Mouse (Mus musculus): ENCODE data around the gene Itsn1. TPM values are rescaled to one million over a fixed set of nuclear protein-coding genes. Genes with fewer than 3 reads are reported as not detected.

The Itsn1 gene
- polyA plus RNA-seq, 1 experiment from 2014 or later = 26.6 TPM

- no peak for ATAC-seq (replicated peaks; ENCODE audit: insufficient number of reproducible peaks, low FRiP score, low TSS enrichment)
- no peak overlapping the region for H3K27ac ChIP-seq (ENCODE audit: low read depth, low read length)
- WGBS (ENCODE audit: insufficient replicate concordance) = 94% methylated on average over 6 of the region's 6 CpGs
- H3K9me3 ChIP-seq (replicated peaks; ENCODE audit: control insufficient read depth, low read length) = no peaks in the 10 kb centered on the region
- H3K4me3 ChIP-seq (ENCODE audit: low read depth, low read length) = no peak overlapping the region
- no peak overlapping the region for H3K9ac ChIP-seq (ENCODE audit: low read depth, low read length)
- H3K36me3 ChIP-seq (ENCODE audit: control insufficient read depth, insufficient read depth, low read length) = no peaks in the 10 kb centered on the region
- no peak overlapping the region for H3K4me2 ChIP-seq
- peaks cover 54% of the 10 kb centered on the region for H3K4me1 ChIP-seq (ENCODE audit: control insufficient read depth, insufficient read depth, low read length)
- no peaks in the 10 kb centered on the region for H3K27me3 ChIP-seq (ENCODE audit: control insufficient read depth, insufficient read depth, low read length)
Observed at GRCm38 (mm10) chr16:91768586-91768985, 39.5 kb downstream of the Itsn1 start.

GRCm38 (mm10) chr16:91769911-91770310 is 40.8 kb downstream of the Itsn1 start:
- no peak overlapping the region for H3K4me3 ChIP-seq (ENCODE audit: low read depth, low read length)
- no peaks in the 10 kb centered on the region for H3K9me3 ChIP-seq (replicated peaks; ENCODE audit: control insufficient read depth, low read length)
- no peak overlapping the region for H3K9ac ChIP-seq (ENCODE audit: low read depth, low read length)
- no peaks in the 10 kb centered on the region for H3K36me3 ChIP-seq (ENCODE audit: control insufficient read depth, insufficient read depth, low read length)
- no peak for ATAC-seq (replicated peaks; ENCODE audit: insufficient number of reproducible peaks, low FRiP score, low TSS enrichment)
- no peaks in the 10 kb centered on the region for H3K27me3 ChIP-seq (ENCODE audit: control insufficient read depth, insufficient read depth, low read length)
- 76% methylated on average over 5 of the region's 5 CpGs for WGBS (ENCODE audit: insufficient replicate concordance)
- peaks cover 43% of the 10 kb centered on the region for H3K4me1 ChIP-seq (ENCODE audit: control insufficient read depth, insufficient read depth, low read length)
- no peak overlapping the region for H3K27ac ChIP-seq (ENCODE audit: low read depth, low read length)
- H3K4me2 ChIP-seq = no peak overlapping the region

GRCm38 (mm10) chr16:91770662-91771061 is 41.6 kb downstream of the Itsn1 start:
- 43% methylated on average over 5 of the region's 5 CpGs for WGBS (ENCODE audit: insufficient replicate concordance)
- H3K4me2 ChIP-seq = no peak overlapping the region

GRCm38 (mm10) chr16:91771334-91771733 is 42.3 kb downstream of the Itsn1 start:
- ATAC-seq (replicated peaks; ENCODE audit: insufficient number of reproducible peaks, low FRiP score, low TSS enrichment) = no peak
- WGBS (ENCODE audit: insufficient replicate concordance) = 63% methylated on average over 6 of the region's 6 CpGs
- Histone ChIP-seq H3K4me3 (ENCODE audit: low read depth, low read length) (no peak overlapping the region), H3K9me3 (replicated peaks; ENCODE audit: control insufficient read depth, low read length) (no peaks in the 10 kb centered on the region), H3K4me2 (no peak overlapping the region; the same call in 1 of the 2 replicates), H3K4me1 (ENCODE audit: control insufficient read depth, insufficient read depth, low read length) (peaks cover 33% of the 10 kb centered on the region), H3K9ac (ENCODE audit: low read depth, low read length) (no peak overlapping the region), H3K36me3 (ENCODE audit: control insufficient read depth, insufficient read depth, low read length) (no peaks in the 10 kb centered on the region), H3K27ac (ENCODE audit: low read depth, low read length) (peak overlapping the region; percentile 29; the same call in 1 of the 2 replicates), H3K27me3 (ENCODE audit: control insufficient read depth, insufficient read depth, low read length) (no peaks in the 10 kb centered on the region)

More at GRCm38 (mm10) chr16:91770662-91771061, 41.6 kb downstream of the Itsn1 start:
- H3K36me3 ChIP-seq (ENCODE audit: control insufficient read depth, insufficient read depth, low read length) = no peaks in the 10 kb centered on the region
- no peak overlapping the region for H3K9ac ChIP-seq (ENCODE audit: low read depth, low read length)
- no peak overlapping the region for H3K4me3 ChIP-seq (ENCODE audit: low read depth, low read length)
- peaks cover 39% of the 10 kb centered on the region for H3K4me1 ChIP-seq (ENCODE audit: control insufficient read depth, insufficient read depth, low read length)
- no peaks in the 10 kb centered on the region for H3K27me3 ChIP-seq (ENCODE audit: control insufficient read depth, insufficient read depth, low read length)
- no peak for ATAC-seq (replicated peaks; ENCODE audit: insufficient number of reproducible peaks, low FRiP score, low TSS enrichment)
- no peak overlapping the region for H3K27ac ChIP-seq (ENCODE audit: low read depth, low read length)
- H3K9me3 ChIP-seq (replicated peaks; ENCODE audit: control insufficient read depth, low read length) = no peaks in the 10 kb centered on the region

- Histone ChIP-seq H3K4me3 (ENCODE audit: low read depth, low read length) (no peak overlapping the region), H3K27me3 (ENCODE audit: control insufficient read depth, insufficient read depth, low read length) (no peaks in the 10 kb centered on the region), H3K27ac (ENCODE audit: low read depth, low read length) (no peak overlapping the region), H3K9ac (ENCODE audit: low read depth, low read length) (no peak overlapping the region), H3K9me3 (replicated peaks; ENCODE audit: control insufficient read depth, low read length) (no peaks in the 10 kb centered on the region), H3K4me2 (no peak overlapping the region), H3K4me1 (ENCODE audit: control insufficient read depth, insufficient read depth, low read length) (peaks cover 30% of the 10 kb centered on the region), H3K36me3 (ENCODE audit: control insufficient read depth, insufficient read depth, low read length) (no peaks in the 10 kb centered on the region)
- ATAC-seq (replicated peaks; ENCODE audit: insufficient number of reproducible peaks, low FRiP score, low TSS enrichment) = no peak
- WGBS (ENCODE audit: insufficient replicate concordance) = 76% methylated on average over 7 of the region's 7 CpGs
Observed at GRCm38 (mm10) chr16:91772586-91772985, 43.5 kb downstream of the Itsn1 start.

GRCm38 (mm10) chr16:91779576-91779975 is 50.5 kb downstream of the Itsn1 start:
- Histone ChIP-seq H3K27me3 (ENCODE audit: control insufficient read depth, insufficient read depth, low read length) (no peaks in the 10 kb centered on the region), H3K4me2 (no peak overlapping the region), H3K4me3 (ENCODE audit: low read depth, low read length) (no peak overlapping the region), H3K27ac (ENCODE audit: low read depth, low read length) (no peak overlapping the region), H3K9ac (ENCODE audit: low read depth, low read length) (no peak overlapping the region), H3K4me1 (ENCODE audit: control insufficient read depth, insufficient read depth, low read length) (0 out of 2 replicates have a peak, but pooled peaks cover 3% of the 10 kb centered on the region), H3K9me3 (replicated peaks; ENCODE audit: control insufficient read depth, low read length) (no peaks in the 10 kb centered on the region), H3K36me3 (ENCODE audit: control insufficient read depth, insufficient read depth, low read length) (no peaks in the 10 kb centered on the region; the same call in 1 of the 2 replicates)
- ATAC-seq (replicated peaks; ENCODE audit: insufficient number of reproducible peaks, low FRiP score, low TSS enrichment) = no peak
- WGBS (ENCODE audit: insufficient replicate concordance) = 77% methylated on average over 10 of the region's 10 CpGs

- Histone ChIP-seq H3K4me3 (ENCODE audit: low read depth, low read length) (no peak overlapping the region), H3K9ac (ENCODE audit: low read depth, low read length) (no peak overlapping the region), H3K4me2 (no peak overlapping the region), H3K9me3 (replicated peaks; ENCODE audit: control insufficient read depth, low read length) (no peaks in the 10 kb centered on the region), H3K4me1 (ENCODE audit: control insufficient read depth, insufficient read depth, low read length) (0 out of 2 replicates have a peak, but pooled peaks cover 3% of the 10 kb centered on the region), H3K27ac (ENCODE audit: low read depth, low read length) (no peak overlapping the region), H3K36me3 (ENCODE audit: control insufficient read depth, insufficient read depth, low read length) (no peaks in the 10 kb centered on the region; the same call in 1 of the 2 replicates), H3K27me3 (ENCODE audit: control insufficient read depth, insufficient read depth, low read length) (no peaks in the 10 kb centered on the region)
- ATAC-seq (replicated peaks; ENCODE audit: insufficient number of reproducible peaks, low FRiP score, low TSS enrichment) = no peak
- 83% methylated on average over 7 of the region's 7 CpGs for WGBS (ENCODE audit: insufficient replicate concordance)
Observed at GRCm38 (mm10) chr16:91780151-91780550, 51.1 kb downstream of the Itsn1 start.

GRCm38 (mm10) chr16:91780826-91781225 is 51.7 kb downstream of the Itsn1 start:
- H3K36me3 ChIP-seq (ENCODE audit: control insufficient read depth, insufficient read depth, low read length) = no peaks in the 10 kb centered on the region; the same call in 1 of the 2 replicates
- H3K27me3 ChIP-seq (ENCODE audit: control insufficient read depth, insufficient read depth, low read length) = no peaks in the 10 kb centered on the region
- 81% methylated on average over 3 of the region's 3 CpGs for WGBS (ENCODE audit: insufficient replicate concordance)
- ATAC-seq (replicated peaks; ENCODE audit: insufficient number of reproducible peaks, low FRiP score, low TSS enrichment) = no peak
- H3K4me2 ChIP-seq = no peak overlapping the region
- H3K9me3 ChIP-seq (replicated peaks; ENCODE audit: control insufficient read depth, low read length) = no peaks in the 10 kb centered on the region
- H3K4me3 ChIP-seq (ENCODE audit: low read depth, low read length) = no peak overlapping the region
- 0 out of 2 replicates have a peak, but pooled peaks cover 3% of the 10 kb centered on the region for H3K4me1 ChIP-seq (ENCODE audit: control insufficient read depth, insufficient read depth, low read length)
- H3K27ac ChIP-seq (ENCODE audit: low read depth, low read length) = no peak overlapping the region
- no peak overlapping the region for H3K9ac ChIP-seq (ENCODE audit: low read depth, low read length)

GRCm38 (mm10) chr16:91783191-91783590 is 54.1 kb downstream of the Itsn1 start:
- no peak for ATAC-seq (replicated peaks; ENCODE audit: insufficient number of reproducible peaks, low FRiP score, low TSS enrichment)
- H3K27me3 ChIP-seq (ENCODE audit: control insufficient read depth, insufficient read depth, low read length) = no peaks in the 10 kb centered on the region
- H3K4me2 ChIP-seq = no peak overlapping the region
- H3K27ac ChIP-seq (ENCODE audit: low read depth, low read length) = no peak overlapping the region
- H3K4me3 ChIP-seq (ENCODE audit: low read depth, low read length) = no peak overlapping the region
- 82% methylated on average over 7 of the region's 7 CpGs for WGBS (ENCODE audit: insufficient replicate concordance)
- no peaks in the 10 kb centered on the region for H3K4me1 ChIP-seq (ENCODE audit: control insufficient read depth, insufficient read depth, low read length)
- H3K9me3 ChIP-seq (replicated peaks; ENCODE audit: control insufficient read depth, low read length) = no peaks in the 10 kb centered on the region
- no peak overlapping the region for H3K9ac ChIP-seq (ENCODE audit: low read depth, low read length)
- H3K36me3 ChIP-seq (ENCODE audit: control insufficient read depth, insufficient read depth, low read length) = peaks cover 3% of the 10 kb centered on the region; the same call in 1 of the 2 replicates
